Mouse (Mus musculus): ENCODE data around the gene Dmbt1.
"Not testable (repeated sequence)": the region's sequence is repeated elsewhere in the genome, so short reads cannot be mapped to it uniquely, and the experiment has no call there.

GRCm38 (mm10) chr7:131057918-131058317 lies 26.1 kb downstream of the Dmbt1 start:
- TF ChIP-seq POLR2A (IDR thresholded peaks at IDR 0.05; ENCODE audit: borderline replicate concordance, low read depth, low read length); CTCF (IDR thresholded peaks at IDR 0.05; ENCODE audit: low read depth, low read length): not testable (repeated sequence)

Measured in bone marrow macrophage, adult 2 months (primary cell).